Mouse (Mus musculus) forebrain, embryonic 12.5 days (tissue): ENCODE measurements around the gene Asna1. TPM values are rescaled to one million over a fixed set of nuclear protein-coding genes. Genes with fewer than 3 reads are reported as not detected.

Experiments
- ATAC-seq: fragments of 200-750 bp; cut with Nextera tagmentation; 2 replicates; pipeline ENCODE4 v1.8.0; 2017; ENCODE audit warnings: moderate TSS enrichment; ENCODE audit not compliant: low FRiP score
- H3K27ac ChIP-seq: fragments of 300-500 bp; sonication (generic); 2 replicates; pipeline ENCODE4 v1.5.1; 2016; ENCODE audit warnings: mild to moderate bottlenecking
- H3K27me3 ChIP-seq: fragments of 300-500 bp; sonication (generic); 2 replicates; pipeline ENCODE4 v1.6.1; 2016; ENCODE audit warnings: mild to moderate bottlenecking
- H3K36me3 ChIP-seq: fragments of 300-500 bp; sonication (generic); replicated peaks from 2 replicates; pipeline ENCODE4 v1.6.1; 2016; ENCODE audit warnings: mild to moderate bottlenecking
- H3K4me1 ChIP-seq: fragments of 300-500 bp; sonication (generic); 2 replicates; pipeline ENCODE4 v1.6.1; 2016
- H3K4me2 ChIP-seq: fragments of 300-500 bp; sonication (generic); 2 replicates; pipeline ENCODE4 v1.6.1; 2016; ENCODE audit warnings: mild to moderate bottlenecking, moderate library complexity
- H3K4me3 ChIP-seq: fragments of 300-500 bp; sonication (generic); replicated peaks from 2 replicates; pipeline ENCODE4 v1.5.1; 2016; ENCODE audit warnings: mild to moderate bottlenecking
- H3K9ac ChIP-seq: fragments of 300-500 bp; sonication (generic); 2 replicates; pipeline ENCODE4 v1.6.1; 2016; ENCODE audit warnings: mild to moderate bottlenecking
- H3K9me3 ChIP-seq: fragments of 300-500 bp; sonication (generic); 2 replicates; pipeline ENCODE4 v1.6.1; 2016
- WGBS: fragments of 180-500 bp; shearing (Covaris S2); methylation state at CpG from one replicate; pipeline ENCODE4 v1.1.7; 2016; 5-methylcytosine and 5-hydroxymethylcytosine counted together
- polyA plus RNA-seq: library from polyadenylated mRNA; unstranded; fragments of >200 nt; fragmentation: Nextera tagmentation; extraction: Ambion mirVana; gene quantifications from 2 replicates; pipeline ENCODE4 v1.2.1, GENCODE M21; 2016

Gene Asna1
- polyA plus RNA-seq, 1 experiment from 2014 or later: 140 TPM

DNA sequence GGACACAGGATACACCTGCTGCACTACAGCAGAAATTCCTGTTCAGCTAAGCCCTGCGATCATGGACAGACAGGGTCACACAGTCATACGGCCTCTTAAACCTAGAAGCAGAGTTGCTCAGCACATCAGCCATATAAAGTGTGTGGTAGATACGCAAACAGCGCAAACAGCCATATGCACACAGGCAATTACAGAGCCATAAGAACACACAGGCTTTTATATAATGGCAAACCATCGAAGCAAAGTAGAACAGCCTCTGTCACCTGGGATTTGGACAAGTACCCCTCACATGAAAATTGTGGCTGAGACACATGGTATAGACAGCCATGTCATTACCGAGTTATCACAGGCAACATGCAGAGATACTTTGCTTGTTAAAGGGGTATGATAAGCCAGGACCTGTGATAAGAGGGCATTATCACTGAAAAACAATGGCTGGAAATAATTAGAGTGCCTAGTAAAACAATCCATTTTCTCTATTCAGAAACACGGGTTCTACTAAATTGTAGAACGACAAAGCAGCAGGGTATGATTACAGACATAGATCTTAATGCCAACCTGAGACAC lies 38.6 kb downstream of the Asna1 start:
- H3K27me3 ChIP-seq: peaks cover 72% of the 10 kb centered on the region
- H3K9me3 ChIP-seq: no peaks in the 10 kb centered on the region
- H3K9ac ChIP-seq: peak overlapping the region; percentile 63
- WGBS: 42% methylated on average over 8 of the region's 8 CpGs
- no peaks in the 10 kb centered on the region for H3K36me3 ChIP-seq
- peak overlapping the region; percentile 53 for H3K4me3 ChIP-seq
- no peak for ATAC-seq
- H3K4me2 ChIP-seq: peak overlapping the region; percentile 98
- no peak overlapping the region for H3K27ac ChIP-seq
- peaks cover 39% of the 10 kb centered on the region for H3K4me1 ChIP-seq

DNA sequence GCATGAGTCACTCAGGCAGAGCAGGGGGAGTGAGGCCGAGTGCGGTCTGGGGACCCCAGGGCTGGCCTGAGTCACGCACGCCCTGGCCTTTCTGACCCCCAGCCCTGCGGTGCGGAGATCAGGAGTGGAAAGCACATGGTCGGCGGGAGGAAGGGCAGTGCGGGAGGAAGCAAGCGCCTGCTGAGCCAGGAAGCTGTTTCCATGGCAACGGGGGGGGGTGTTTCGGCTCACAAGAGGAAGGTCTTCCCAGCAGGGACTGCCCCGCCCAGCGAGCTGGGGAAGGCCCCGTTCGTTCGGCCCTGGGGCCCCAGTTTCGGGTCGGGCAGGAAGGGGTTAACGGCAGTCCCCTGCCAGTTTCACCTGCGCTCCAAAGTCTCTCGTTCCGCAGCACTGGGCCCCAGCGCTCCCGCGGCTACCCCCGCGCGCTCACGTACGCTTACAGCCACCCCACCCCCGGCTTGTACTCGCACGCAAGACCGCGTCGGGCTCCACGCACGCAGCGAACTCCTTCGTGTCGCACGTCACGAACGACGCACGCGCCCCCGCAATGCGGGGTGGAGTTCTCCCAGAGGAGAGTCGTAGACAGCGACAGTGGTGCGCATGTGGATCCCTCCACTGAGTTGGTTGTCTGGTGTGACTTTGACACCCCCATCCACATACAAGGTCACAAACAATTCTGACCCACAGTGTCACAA lies 39.2 kb downstream of the Asna1 start:
- peaks cover 78% of the 10 kb centered on the region for H3K27me3 ChIP-seq
- no peak overlapping the region for H3K27ac ChIP-seq
- H3K9me3 ChIP-seq: no peaks in the 10 kb centered on the region
- H3K36me3 ChIP-seq: no peaks in the 10 kb centered on the region
- H3K4me1 ChIP-seq: peaks cover 39% of the 10 kb centered on the region
- under 1% methylated on average over 51 of the region's 53 CpGs for WGBS
- peak overlapping the region; percentile 53 for H3K4me3 ChIP-seq
- ATAC-seq: peak; percentile 5; the same call in 1 of the 2 replicates
- peak overlapping the region; percentile 63 for H3K9ac ChIP-seq
- H3K4me2 ChIP-seq: peak overlapping the region; percentile 98

DNA sequence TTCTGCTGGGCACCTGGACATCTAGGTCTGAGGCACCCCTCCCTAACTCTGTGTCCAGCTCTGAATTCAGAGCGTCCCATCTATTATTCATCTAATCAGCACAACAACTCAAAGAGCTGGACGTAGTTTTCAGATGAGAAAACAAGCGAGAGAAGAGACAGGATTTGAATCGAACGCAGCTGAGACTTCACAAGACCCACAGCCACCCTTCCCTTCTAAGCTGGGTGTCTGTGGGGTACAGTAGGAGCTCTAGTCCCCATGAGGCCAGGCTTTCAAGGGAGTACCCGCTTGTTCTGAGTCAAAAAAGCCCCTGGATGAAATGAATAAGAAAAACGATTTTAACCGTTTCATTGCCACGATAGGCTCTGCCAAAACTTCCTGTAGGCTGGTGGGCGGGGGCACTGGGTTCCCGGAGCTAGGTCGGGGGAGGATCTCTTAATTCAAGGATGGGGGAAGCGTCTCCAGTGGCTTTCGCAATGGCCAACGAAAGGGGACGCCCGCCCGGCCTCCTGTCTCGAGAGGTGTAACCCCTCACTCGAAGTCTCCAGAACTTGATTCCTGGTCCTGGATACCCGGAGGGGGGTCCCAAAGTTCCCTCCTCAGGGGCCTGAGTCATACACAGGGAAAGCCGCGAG lies 39.9 kb downstream of the Asna1 start:
- Histone ChIP-seq H3K4me1 (peaks cover 42% of the 10 kb centered on the region), H3K4me3 (peak overlapping the region; percentile 53), H3K9me3 (no peaks in the 10 kb centered on the region), H3K27me3 (peaks cover 84% of the 10 kb centered on the region), H3K9ac (peak overlapping the region; percentile 63), H3K27ac (0 out of 2 replicates have a peak overlapping the region, but pooled peaks have one; percentile 36), H3K4me2 (peak overlapping the region; percentile 98), H3K36me3 (no peaks in the 10 kb centered on the region)
- 1% methylated on average over 23 of the region's 23 CpGs for WGBS
- ATAC-seq: no peak

DNA sequence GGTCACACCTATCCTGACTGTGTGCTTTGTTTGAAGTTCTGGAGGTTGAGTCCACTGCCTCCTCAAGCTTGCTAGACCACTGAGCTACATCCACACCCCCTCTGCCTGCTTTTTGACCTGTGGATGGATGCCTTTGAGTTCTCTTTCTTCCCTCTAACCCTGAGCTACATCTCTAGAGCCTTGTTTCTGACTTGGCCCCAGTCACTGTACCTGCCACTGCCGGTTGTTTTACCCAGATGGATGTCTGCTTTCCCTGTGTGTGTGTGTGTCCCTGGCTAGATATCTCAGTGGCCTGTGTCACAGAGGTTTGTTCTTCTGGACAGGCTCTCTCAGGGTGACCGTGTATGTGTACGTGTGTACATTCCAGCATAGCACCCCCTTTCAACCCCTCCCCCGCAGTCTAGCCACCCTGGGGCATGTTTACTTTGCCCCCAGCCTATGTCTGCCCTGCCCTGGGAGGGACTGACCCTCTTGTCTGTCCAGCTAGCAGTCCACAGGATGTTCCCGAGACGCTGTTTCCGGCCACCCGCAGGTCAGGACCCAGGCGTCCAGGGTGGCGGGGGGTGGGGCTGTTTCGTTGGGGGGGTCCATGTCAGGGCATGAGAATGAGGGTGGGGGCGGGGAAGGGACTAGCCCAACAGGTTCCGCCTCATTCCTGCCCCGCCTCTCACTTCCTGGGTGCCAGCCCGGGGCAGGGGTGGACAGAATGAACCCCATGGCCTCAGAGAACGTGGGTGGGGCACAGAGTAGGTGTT lies 40.6 kb downstream of the Asna1 start:
- H3K4me2 ChIP-seq: peak overlapping the region; percentile 98
- peaks cover 47% of the 10 kb centered on the region for H3K4me1 ChIP-seq
- 0 out of 2 replicates have a peak overlapping the region, but pooled peaks have one; percentile 36 for H3K27ac ChIP-seq
- peak overlapping the region; percentile 53; the same call in 1 of the 2 replicates for H3K4me3 ChIP-seq
- no peaks in the 10 kb centered on the region for H3K9me3 ChIP-seq
- H3K27me3 ChIP-seq: peaks cover 90% of the 10 kb centered on the region
- 23% methylated on average over 16 of the region's 16 CpGs for WGBS
- H3K9ac ChIP-seq: peak overlapping the region; percentile 63; the same call in 1 of the 2 replicates
- ATAC-seq: no peak
- H3K36me3 ChIP-seq: no peaks in the 10 kb centered on the region

DNA sequence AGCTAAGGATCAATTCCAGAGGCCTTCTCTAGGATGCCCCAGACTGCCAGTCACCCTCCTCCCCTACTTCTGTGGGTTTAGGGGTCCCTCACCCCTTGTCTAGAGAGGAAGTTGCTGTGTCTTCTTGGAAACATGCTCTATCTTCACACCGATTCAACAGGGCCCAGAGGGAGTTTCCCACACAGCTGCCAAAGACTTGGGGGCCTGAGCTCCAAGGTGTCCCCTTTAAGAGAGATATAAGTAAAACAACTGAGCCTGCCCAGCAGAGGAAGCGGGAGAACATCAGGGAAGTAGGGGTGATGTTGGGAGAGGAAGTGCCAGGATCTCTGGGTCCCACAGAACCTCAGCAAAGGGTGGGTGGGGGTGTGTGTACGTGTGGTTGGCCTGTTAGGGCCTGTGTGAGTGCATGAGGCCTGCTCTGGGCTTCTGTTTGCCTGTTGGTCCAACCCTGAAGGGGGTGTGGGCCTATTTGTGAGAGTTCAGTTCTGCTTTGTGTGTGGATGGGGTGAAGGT lies 42.5 kb downstream of the Asna1 start:
- Histone ChIP-seq H3K4me1 (peaks cover 62% of the 10 kb centered on the region), H3K4me3 (no peak overlapping the region), H3K9me3 (no peaks in the 10 kb centered on the region)

DNA sequence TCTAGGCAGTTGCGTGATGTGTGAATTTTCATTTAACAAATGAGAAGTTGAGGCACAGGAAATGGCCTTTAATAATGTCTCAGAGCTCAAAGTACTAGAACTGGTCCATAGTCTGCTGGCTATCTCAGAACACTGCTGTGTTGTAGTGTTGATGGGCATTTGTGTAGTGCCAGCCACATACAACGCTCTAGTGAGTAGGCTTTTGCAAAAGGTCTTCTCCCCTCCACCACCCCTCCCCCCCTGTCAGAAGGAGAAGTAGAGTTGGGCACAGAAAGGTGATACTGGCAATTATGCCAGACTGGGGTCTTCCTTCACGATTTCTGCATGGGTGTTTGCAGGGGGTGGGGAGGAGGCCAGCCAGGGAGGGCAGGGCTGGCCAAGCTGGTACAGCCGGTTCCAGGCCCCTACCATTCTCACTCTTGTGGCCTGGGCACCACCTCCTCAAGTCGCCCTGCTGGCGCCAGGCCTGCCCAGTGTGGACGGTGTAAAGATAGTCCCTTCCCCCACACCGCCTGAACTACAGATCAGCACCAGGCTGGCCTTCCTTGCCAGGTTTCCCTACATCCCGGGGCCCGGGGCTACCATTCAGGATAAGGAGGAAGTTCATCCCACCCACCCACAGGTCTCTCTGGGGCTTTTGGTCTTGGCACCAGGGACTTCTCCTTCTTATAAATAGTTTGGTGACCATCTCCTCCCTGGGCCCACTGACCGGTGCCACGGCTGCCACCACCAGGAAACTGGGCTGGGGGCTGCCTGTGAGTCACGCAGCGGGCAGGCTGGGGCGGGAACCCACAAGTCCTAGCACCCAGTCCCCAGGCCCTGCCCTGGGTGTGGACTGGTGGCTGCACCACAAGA lies 43.2 kb downstream of the Asna1 start:
- Histone ChIP-seq H3K9ac (no peak overlapping the region), H3K4me2 (no peak overlapping the region), H3K4me3 (no peak overlapping the region), H3K27ac (no peak overlapping the region), H3K27me3 (peaks cover 93% of the 10 kb centered on the region), H3K9me3 (no peaks in the 10 kb centered on the region), H3K4me1 (peaks cover 69% of the 10 kb centered on the region), H3K36me3 (no peaks in the 10 kb centered on the region)
- no peak for ATAC-seq
- 84% methylated on average over 15 of the region's 15 CpGs for WGBS

More for the DNA sequence above, 42.5 kb downstream of the Asna1 start:
- H3K27ac ChIP-seq: no peak overlapping the region
- H3K4me2 ChIP-seq: no peak overlapping the region
- no peak overlapping the region for H3K9ac ChIP-seq
- WGBS: 73% methylated on average over 3 of the region's 3 CpGs
- peaks cover 93% of the 10 kb centered on the region for H3K27me3 ChIP-seq
- no peak for ATAC-seq
- no peaks in the 10 kb centered on the region for H3K36me3 ChIP-seq

DNA sequence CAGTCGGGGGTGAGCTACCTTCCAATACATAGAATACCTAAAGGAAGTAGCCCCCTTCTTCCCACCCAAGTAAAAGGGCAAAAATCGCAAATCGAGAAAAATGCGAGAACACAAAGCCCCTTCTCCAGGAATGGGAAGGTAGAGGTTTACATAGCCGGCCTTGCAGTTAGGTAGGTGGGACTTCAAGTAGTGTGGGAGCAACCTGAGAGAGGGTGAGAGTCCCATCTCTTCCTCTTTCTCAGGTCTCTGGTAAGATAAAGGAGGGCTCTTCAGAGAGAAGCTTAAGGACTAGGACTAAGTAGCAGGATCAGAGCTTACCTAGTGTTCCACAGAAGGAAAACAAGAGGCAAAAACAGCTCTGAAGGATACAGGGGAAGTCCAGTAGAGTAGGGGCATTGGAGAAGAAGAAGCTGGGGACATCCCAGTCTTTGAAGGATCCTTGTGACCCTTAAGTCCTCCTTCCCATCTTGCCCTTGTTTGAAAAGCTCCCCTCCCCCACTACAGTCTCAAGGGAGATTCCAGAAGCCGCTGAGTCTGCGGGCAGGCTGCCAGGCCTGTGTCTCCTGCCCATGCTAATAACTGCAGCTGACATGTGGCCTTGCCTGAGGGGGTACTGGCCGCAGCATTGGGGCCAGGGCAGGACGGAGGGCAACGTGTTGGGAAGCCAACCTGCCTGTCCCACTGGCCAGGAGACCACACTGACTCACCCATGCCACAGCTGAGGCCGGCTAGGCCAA lies 44.3 kb downstream of the Asna1 start:
- Histone ChIP-seq H3K4me3 (no peak overlapping the region), H3K9ac (no peak overlapping the region), H3K36me3 (no peaks in the 10 kb centered on the region), H3K27ac (no peak overlapping the region), H3K9me3 (no peaks in the 10 kb centered on the region), H3K27me3 (peaks cover 85% of the 10 kb centered on the region), H3K4me1 (peaks cover 72% of the 10 kb centered on the region), H3K4me2 (no peak overlapping the region)
- WGBS: 39% methylated on average over 11 of the region's 11 CpGs
- no peak for ATAC-seq

DNA sequence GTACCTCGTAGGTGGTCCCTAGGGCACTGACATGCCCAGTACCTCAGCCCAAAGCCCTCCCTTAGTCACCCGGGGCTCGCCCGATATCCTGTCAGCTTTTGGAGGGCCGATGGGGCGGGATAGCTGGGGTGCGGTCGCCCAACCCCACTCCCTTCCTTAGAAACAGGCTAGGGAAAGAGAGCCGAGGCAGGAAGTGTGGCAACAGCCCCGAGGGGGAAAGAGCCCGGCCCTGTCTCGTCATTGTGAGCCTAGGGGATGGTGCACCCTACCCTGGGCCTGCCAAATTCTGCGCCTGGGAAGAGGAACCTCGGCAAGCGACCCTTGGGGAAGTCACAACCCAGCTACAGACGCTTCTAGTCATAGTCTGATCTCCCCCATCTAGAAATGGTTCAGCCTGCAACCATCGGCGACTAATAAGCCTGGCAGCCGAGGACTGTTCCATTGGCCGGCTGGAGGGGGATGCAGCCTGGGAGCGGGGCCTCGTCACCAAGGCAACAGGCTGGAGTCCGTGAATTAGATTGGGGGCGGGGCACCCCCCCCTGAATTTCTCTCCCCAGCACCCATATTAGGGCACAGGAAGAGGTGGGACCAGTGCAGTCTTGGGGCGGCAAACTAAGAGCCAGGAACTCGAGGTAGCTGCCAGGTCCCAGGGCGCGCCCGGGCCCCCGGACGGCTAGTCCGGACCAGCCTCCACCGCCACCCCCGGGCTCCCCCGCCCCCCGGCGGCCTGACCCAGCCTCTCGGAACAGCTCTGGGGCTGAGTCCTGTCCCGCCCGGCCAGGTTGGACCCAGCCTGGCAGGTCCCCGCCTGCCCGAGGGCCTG lies 45.3 kb downstream of the Asna1 start:
- Histone ChIP-seq H3K4me1 (peaks cover 69% of the 10 kb centered on the region), H3K36me3 (peaks cover 5% of the 10 kb centered on the region), H3K27ac (no peak overlapping the region; the same call in 1 of the 2 replicates), H3K4me2 (peak overlapping the region; percentile 88), H3K9ac (0 out of 2 replicates have a peak overlapping the region, but pooled peaks have one; percentile 13), H3K4me3 (peak overlapping the region; percentile 46), H3K27me3 (peaks cover 75% of the 10 kb centered on the region), H3K9me3 (no peaks in the 10 kb centered on the region)
- peak; percentile 19; the same call in 1 of the 2 replicates for ATAC-seq
- WGBS: 2% methylated on average over 42 of the region's 42 CpGs

DNA sequence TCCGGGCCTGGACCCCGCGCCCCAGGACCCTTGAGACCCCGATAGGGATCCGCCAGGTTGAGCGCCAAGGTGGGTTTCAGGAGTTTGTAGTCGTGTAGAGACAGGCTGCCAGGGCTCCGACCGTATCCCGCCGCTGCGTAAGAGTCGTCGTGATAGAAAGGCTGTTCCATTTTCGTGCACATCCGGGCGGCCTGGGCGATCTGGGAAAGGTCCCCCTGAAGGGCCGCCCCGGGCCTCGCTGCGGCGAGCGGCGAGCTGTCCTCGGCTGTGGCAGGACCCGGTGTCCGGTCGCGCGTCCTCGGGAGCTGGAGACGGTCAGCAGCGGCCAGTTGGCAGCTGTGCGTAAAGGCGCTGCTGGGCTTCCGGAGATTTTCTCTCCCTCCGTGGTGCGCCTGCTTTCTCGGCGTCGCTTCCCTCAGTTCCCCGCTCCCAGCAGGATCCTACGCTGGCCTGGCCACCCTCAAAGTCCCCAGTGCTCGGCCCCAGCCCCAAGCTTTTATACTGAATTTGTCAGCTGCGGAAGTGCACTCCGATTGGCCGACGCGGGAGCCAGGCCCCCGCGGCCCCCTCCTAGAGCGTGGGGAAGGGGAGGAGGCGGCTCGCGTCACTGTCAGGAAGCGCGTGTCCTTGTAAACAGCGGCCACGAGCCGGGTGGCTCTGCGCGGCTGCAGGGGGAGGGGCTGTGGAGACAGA lies 46.7 kb downstream of the Asna1 start, which contains the start of gene Junb:
Gene Junb (minus strand): TSS at position 471 of the 693 bp plus-strand sequence.
- peak within 1 kb of the TSS; percentile 46 for H3K4me3 ChIP-seq
- peaks cover 61% of the 10 kb centered on the region for H3K27me3 ChIP-seq
- under 1% methylated on average over 62 of the region's 63 CpGs for WGBS
- peak within 1 kb of the TSS; percentile 88 for H3K4me2 ChIP-seq
- H3K4me1 ChIP-seq: peaks cover 64% of the 10 kb centered on the region
- H3K9ac ChIP-seq: peak within 1 kb of the TSS; percentile 49
- no peaks in the 10 kb centered on the region for H3K9me3 ChIP-seq
- no peak within 1 kb of the TSS; the same call in 1 of the 2 replicates for H3K27ac ChIP-seq
- peak; percentile 33 for ATAC-seq
- peaks cover 18% of the 10 kb centered on the region for H3K36me3 ChIP-seq
